Mouse (Mus musculus) monocyte, adult 5-6 weeks (primary cell): ENCODE results near the gene Rps6ka2. TPM values are rescaled to one million over a fixed set of nuclear protein-coding genes. Genes with fewer than 3 reads are reported as not detected.

ENCODE experiments used
- ATAC-seq: fragments of 153-309, 156-312 bp; replicated peaks from 2 replicates; pipeline ENCODE4 v1.8.0; 2017; ENCODE audit warnings: mild to moderate bottlenecking; ENCODE audit not compliant: low TSS enrichment, insufficient number of reproducible peaks, severe bottlenecking, poor library complexity, low FRiP score
- total RNA-seq: library from RNA; stranded (forward); fragments of 200-1000, 200-491, 200-594 nt; gene quantifications from 3 replicates; pipeline ENCODE4 v1.2.3, GENCODE M21; 2017

Gene Rps6ka2
- total RNA-seq, 1 experiment from 2014 or later, result 30.6 TPM

GRCm38 (mm10) chr17:7213214-7213613, 43.3 kb downstream of the Rps6ka2 start:
- ATAC-seq, result peak; percentile 14

- no peak for ATAC-seq
Measured at GRCm38 (mm10) chr17:7214061-7214460, 44.1 kb downstream of the Rps6ka2 start.

GRCm38 (mm10) chr17:7217791-7218329, 47.9 kb downstream of the Rps6ka2 start:
- no peak for ATAC-seq

- no peak for ATAC-seq
Measured at GRCm38 (mm10) chr17:7218396-7218795, 48.5 kb downstream of the Rps6ka2 start.

GRCm38 (mm10) chr17:7219044-7219718, 49.3 kb downstream of the Rps6ka2 start:
- no peak for ATAC-seq

- ATAC-seq, result no peak
Measured at GRCm38 (mm10) chr17:7221310-7221709, 51.4 kb downstream of the Rps6ka2 start.

GRCm38 (mm10) chr17:7222198-7222597, 52.3 kb downstream of the Rps6ka2 start:
- no peak for ATAC-seq

GRCm38 (mm10) chr17:7228545-7228944, 58.6 kb downstream of the Rps6ka2 start:
- ATAC-seq, result no peak

GRCm38 (mm10) chr17:7231312-7231711, 61.4 kb downstream of the Rps6ka2 start:
- no peak for ATAC-seq

GRCm38 (mm10) chr17:7231790-7232189, 61.9 kb downstream of the Rps6ka2 start:
- no peak for ATAC-seq

GRCm38 (mm10) chr17:7232400-7232799, 62.5 kb downstream of the Rps6ka2 start:
- no peak for ATAC-seq

- no peak for ATAC-seq
Measured at GRCm38 (mm10) chr17:7233197-7233596, 63.3 kb downstream of the Rps6ka2 start.

- no peak for ATAC-seq
Measured at GRCm38 (mm10) chr17:7237706-7238105, 67.8 kb downstream of the Rps6ka2 start.

- peak; percentile 45; the same call in 1 of the 2 replicates for ATAC-seq
Measured at GRCm38 (mm10) chr17:7238766-7239165, 68.9 kb downstream of the Rps6ka2 start.

- no peak for ATAC-seq
Measured at GRCm38 (mm10) chr17:7240526-7240925, 70.6 kb downstream of the Rps6ka2 start.

GRCm38 (mm10) chr17:7245078-7245477, 75.2 kb downstream of the Rps6ka2 start:
- no peak for ATAC-seq

- no peak for ATAC-seq
Measured at GRCm38 (mm10) chr17:7246893-7247556, 77.1 kb downstream of the Rps6ka2 start.

- ATAC-seq, result no peak
Measured at GRCm38 (mm10) chr17:7250373-7250772, 80.5 kb downstream of the Rps6ka2 start.

- ATAC-seq, result no peak
Measured at GRCm38 (mm10) chr17:7257208-7257607, 87.3 kb downstream of the Rps6ka2 start.

- no peak for ATAC-seq
Measured at GRCm38 (mm10) chr17:7258748-7259359, 88.9 kb downstream of the Rps6ka2 start.
